In genomic region chr1:86472197-86472952, GRCm38 (mm10) we compare ENCODE assay signal across 8 mouse cellular contexts. TPM values are rescaled to one million over a fixed set of nuclear protein-coding genes. Genes with fewer than 3 reads are reported as not detected.
DNase-seq lines count a peak whose midpoint lies in the region; ATAC-seq and TF ChIP-seq lines count a peak whose summit lies in the region.

No protein-coding gene starts in this region.

- peak; percentile 35 for TF ChIP-seq CTCF in lung, postnatal 0 days (IDR thresholded peaks at IDR 0.05)

- peak; percentile 79 for TF ChIP-seq EP300 in lung, postnatal 0 days (IDR thresholded peaks at IDR 0.05)

- H3K4me1 ChIP-seq in embryonic facial prominence, embryonic 13.5 days, result peaks cover 23% of the 10 kb centered on the region
- H3K4me1 ChIP-seq in heart, embryonic 10.5 days, result peaks cover 33% of the 10 kb centered on the region
- peaks cover 20% of the 10 kb centered on the region for H3K4me1 ChIP-seq in lung, postnatal 0 days (ENCODE audit: insufficient read depth, low read depth, low read length)

- H3K9ac ChIP-seq in embryonic facial prominence, embryonic 13.5 days, result peak overlapping the region; percentile 67
- no peak overlapping the region for H3K9ac ChIP-seq in lung, postnatal 0 days (replicated peaks; ENCODE audit: low read depth)

- peak overlapping the region; percentile 58 for H3K4me2 ChIP-seq in embryonic facial prominence, embryonic 13.5 days
- H3K4me2 ChIP-seq in lung, postnatal 0 days (replicated peaks; ENCODE audit: low read depth, low read length), result peak overlapping the region; percentile 39

- peak overlapping the region; percentile 97 for H3K27ac ChIP-seq in embryonic facial prominence, embryonic 13.5 days
- peak overlapping the region; percentile 96 for H3K27ac ChIP-seq in heart, embryonic 10.5 days
- peak overlapping the region; percentile 93 for H3K27ac ChIP-seq in lung, postnatal 0 days (ENCODE audit: low read length)

- no peaks in the 10 kb centered on the region for H3K27me3 ChIP-seq in embryonic facial prominence, embryonic 13.5 days
- H3K27me3 ChIP-seq in heart, embryonic 10.5 days (ENCODE audit: insufficient read depth, poor library complexity, severe bottlenecking), result no peaks in the 10 kb centered on the region
- H3K27me3 ChIP-seq in lung, postnatal 0 days (replicated peaks; ENCODE audit: insufficient read depth, low read length), result no peaks in the 10 kb centered on the region

- H3K36me3 ChIP-seq in embryonic facial prominence, embryonic 13.5 days, result no peaks in the 10 kb centered on the region
- H3K36me3 ChIP-seq in heart, embryonic 10.5 days, result no peaks in the 10 kb centered on the region
- H3K36me3 ChIP-seq in lung, postnatal 0 days (ENCODE audit: insufficient read depth, low read length), result no peaks in the 10 kb centered on the region

- H3K9me3 ChIP-seq in embryonic facial prominence, embryonic 13.5 days, result no peaks in the 10 kb centered on the region
- no peaks in the 10 kb centered on the region for H3K9me3 ChIP-seq in heart, embryonic 10.5 days
- no peaks in the 10 kb centered on the region for H3K9me3 ChIP-seq in lung, postnatal 0 days (ENCODE audit: low read length)

- ATAC-seq in embryonic facial prominence, embryonic 13.5 days (ENCODE audit: insufficient number of reproducible peaks, insufficient read depth, low FRiP score, low TSS enrichment, low read depth), result peak; percentile 63; the same call in 1 of the 2 replicates
- peak; percentile 67 for ATAC-seq in lung, postnatal 0 days
- ATAC-seq in activated CD4-positive, CD25-positive, alpha-beta regulatory T cell, adult 4 months, result no peak

- peak; percentile 87 for DNase-seq in 416B (ENCODE audit: low read depth)
- peak; percentile 83 for DNase-seq in adrenal gland, postnatal 10 days
- DNase-seq in heart, embryonic 10.5 days (ENCODE audit: low spot score), result peak; percentile 94
- DNase-seq in kidney, adult 9 months, result peak; percentile 81
- peak; percentile 91 for DNase-seq in lung, postnatal 0 days (ENCODE audit: low spot score)
- DNase-seq in ovary, postnatal 36 days (ENCODE audit: low spot score), result peak; percentile 80

- WGBS in embryonic facial prominence, embryonic 13.5 days, result 10% methylated on average over 31 of the region's 31 CpGs
- WGBS in heart, embryonic 10.5 days, result 8% methylated on average over 30 of the region's 31 CpGs
- WGBS in lung, postnatal 0 days, result 2% methylated on average over 31 of the region's 31 CpGs

- H3K4me3 ChIP-seq in embryonic facial prominence, embryonic 13.5 days, result peak overlapping the region; percentile 25
- peak overlapping the region; percentile 47 for H3K4me3 ChIP-seq in heart, embryonic 10.5 days
- no peak overlapping the region; the same call in 1 of the 2 replicates for H3K4me3 ChIP-seq in lung, postnatal 0 days (ENCODE audit: low read depth, low read length)

RNA-seq across cellular contexts. Expression of gene Tex44, which starts 46.2 kb away (rescaled TPM):
- not detected for total RNA-seq in adrenal gland, postnatal 10 days (2021)
- polyA plus RNA-seq in embryonic facial prominence, embryonic 13.5 days (2015; fragmentation: Nextera tagmentation; extraction: Ambion mirVana), result not detected in 2 replicates
- polyA plus RNA-seq in heart, embryonic 10.5 days (2016; fragmentation: Nextera tagmentation; extraction: Ambion mirVana), result not detected in 2 replicates
- polyA plus RNA-seq in lung, postnatal 0 days (2015; fragmentation: Nextera tagmentation; extraction: Ambion mirVana), result not detected in 2 replicates
- not detected for polyA plus RNA-seq in activated CD4-positive, CD25-positive, alpha-beta regulatory T cell, adult 4 months (2017; shearing (Covaris generic))

RNA-seq across cellular contexts. Expression of gene Nmur1, which starts 46.3 kb away (rescaled TPM):
- not detected for total RNA-seq in adrenal gland, postnatal 10 days (2021)
- not detected in 2 replicates for polyA plus RNA-seq in embryonic facial prominence, embryonic 13.5 days (2015; fragmentation: Nextera tagmentation; extraction: Ambion mirVana)
- 0.10 TPM in 1 of 2 replicates, not detected in the other for polyA plus RNA-seq in heart, embryonic 10.5 days (2016; fragmentation: Nextera tagmentation; extraction: Ambion mirVana)
- polyA plus RNA-seq in lung, postnatal 0 days (2015; fragmentation: Nextera tagmentation; extraction: Ambion mirVana), result 1.3 and 2.1 TPM in 2 replicates
- polyA plus RNA-seq in activated CD4-positive, CD25-positive, alpha-beta regulatory T cell, adult 4 months (2017; shearing (Covaris generic)), result 1 to 10 TPM in 1 of 2 experiments, under 1 TPM in 1; 0.38 to 3.9 TPM

RNA-seq across cellular contexts. Expression of gene Ptma, which starts 54.2 kb away (rescaled TPM):
- 100 to 1,000 TPM; 804 to 831 TPM for total RNA-seq in adrenal gland, postnatal 10 days (2021)
- polyA plus RNA-seq in embryonic facial prominence, embryonic 13.5 days (2015; fragmentation: Nextera tagmentation; extraction: Ambion mirVana), result 3,278 and 3,456 TPM in 2 replicates
- 1,013 and 1,650 TPM in 2 replicates for polyA plus RNA-seq in heart, embryonic 10.5 days (2016; fragmentation: Nextera tagmentation; extraction: Ambion mirVana)
- 1,264 and 1,361 TPM in 2 replicates for polyA plus RNA-seq in lung, postnatal 0 days (2015; fragmentation: Nextera tagmentation; extraction: Ambion mirVana)
- polyA plus RNA-seq in activated CD4-positive, CD25-positive, alpha-beta regulatory T cell, adult 4 months (2017; shearing (Covaris generic)), result 1,000 to 10,000 TPM; 2,967 to 3,416 TPM
